Mouse (Mus musculus) gastrocnemius, adult 8-10 months (tissue): ENCODE measurements around the gene Prrc2b. TPM values are rescaled to one million over a fixed set of nuclear protein-coding genes. Genes with fewer than 3 reads are reported as not detected.
A peak's percentile ranks its signal among the peaks of the same experiment; 100 is the strongest.

ENCODE experiments used
- DNase-seq, 2 experiments: peaks; one replicate each; pipeline ENCODE4 v3.0.0; 2022; ENCODE audit warnings: low spot score in 2 of 2
- total RNA-seq, 4 experiments: library from RNA; stranded (reverse); gene quantifications; 2 replicates each; pipeline ENCODE4 v1.2.4; 2022

Prrc2b gene
- total RNA-seq, 4 experiments from 2014 or later = 81.0 to 90.8 (median 85.9) TPM

- no peak for DNase-seq
Observed at GRCm38 (mm10) chr2:32160967-32161366, 10.1 kb downstream of the Prrc2b start.

GRCm38 (mm10) chr2:32162102-32162501 lies 11.2 kb downstream of the Prrc2b start:
- no peak for DNase-seq

- no peak for DNase-seq
Observed at GRCm38 (mm10) chr2:32162646-32163045, 11.8 kb downstream of the Prrc2b start.

GRCm38 (mm10) chr2:32163057-32163456 lies 12.2 kb downstream of the Prrc2b start:
- DNase-seq = no peak

- DNase-seq = no peak
Observed at GRCm38 (mm10) chr2:32164503-32164902, 13.6 kb downstream of the Prrc2b start.

- no peak for DNase-seq
Observed at GRCm38 (mm10) chr2:32165040-32165800, 14.3 kb downstream of the Prrc2b start.

- DNase-seq = no peak
Observed at GRCm38 (mm10) chr2:32166581-32166980, 15.7 kb downstream of the Prrc2b start.

GRCm38 (mm10) chr2:32167034-32167770 lies 16.3 kb downstream of the Prrc2b start:
- DNase-seq = no peak

GRCm38 (mm10) chr2:32167819-32168218 lies 16.9 kb downstream of the Prrc2b start:
- DNase-seq = peak; percentile 57 to 65

GRCm38 (mm10) chr2:32169292-32169691 lies 18.4 kb downstream of the Prrc2b start:
- DNase-seq = no peak

- no peak for DNase-seq
Observed at GRCm38 (mm10) chr2:32170010-32170409, 19.1 kb downstream of the Prrc2b start.

- peak; percentile 46 to 58 for DNase-seq
Observed at GRCm38 (mm10) chr2:32171658-32172433, 21.0 kb downstream of the Prrc2b start.

GRCm38 (mm10) chr2:32174170-32174741 lies 23.4 kb downstream of the Prrc2b start:
- peak; percentile 55 to 72 for DNase-seq

GRCm38 (mm10) chr2:32175051-32175466 lies 24.2 kb downstream of the Prrc2b start:
- no peak for DNase-seq

GRCm38 (mm10) chr2:32175508-32175907 lies 24.6 kb downstream of the Prrc2b start:
- no peak for DNase-seq

GRCm38 (mm10) chr2:32176848-32177247 lies 26.0 kb downstream of the Prrc2b start:
- no peak for DNase-seq

- no peak for DNase-seq
Observed at GRCm38 (mm10) chr2:32177397-32178060, 26.6 kb downstream of the Prrc2b start.

GRCm38 (mm10) chr2:32179363-32179762 lies 28.5 kb downstream of the Prrc2b start:
- DNase-seq = no peak

GRCm38 (mm10) chr2:32180127-32180526 lies 29.2 kb downstream of the Prrc2b start:
- DNase-seq = no peak

- DNase-seq = no peak
Observed at GRCm38 (mm10) chr2:32181364-32181763, 30.5 kb downstream of the Prrc2b start.

- DNase-seq = no peak
Observed at GRCm38 (mm10) chr2:32182119-32182518, 31.2 kb downstream of the Prrc2b start.
